Mouse (Mus musculus) stomach, postnatal 0 days (tissue): ENCODE data around the gene Slc4a11. TPM values are rescaled to one million over a fixed set of nuclear protein-coding genes. Genes with fewer than 3 reads are reported as not detected.
A peak's percentile ranks its signal among the peaks of the same experiment; 100 is the strongest.

Experiments used
- ATAC-seq: fragments of 200-750 bp; cut with Nextera tagmentation; 2 replicates; pipeline ENCODE4 v1.8.0; 2017; ENCODE audit not compliant: low FRiP score, low TSS enrichment
- DNase-seq: peaks from one replicate; pipeline ENCODE4 v3.0.0-alpha.2; 2016; ENCODE audit warnings: low spot score
- H3K27ac ChIP-seq: fragments of 300-500 bp; sonication (generic); replicated peaks from 2 replicates; pipeline ENCODE4 v1.5.1; 2014; ENCODE audit warnings: mild to moderate bottlenecking, control low read depth
- H3K27me3 ChIP-seq: fragments of 300-500 bp; sonication (generic); 2 replicates; pipeline ENCODE4 v1.6.1; 2014; ENCODE audit warnings: low read length; ENCODE audit not compliant: control insufficient read depth, insufficient read depth
- H3K36me3 ChIP-seq: fragments of 300-500 bp; sonication (generic); 2 replicates; pipeline ENCODE4 v1.6.1; 2014; ENCODE audit warnings: low read length, mixed read lengths; ENCODE audit not compliant: control insufficient read depth, insufficient read depth
- H3K4me1 ChIP-seq: fragments of 300-500 bp; sonication (generic); replicated peaks from 2 replicates; pipeline ENCODE4 v1.6.1; 2014; ENCODE audit warnings: antibody characterized with exemption; ENCODE audit not compliant: control insufficient read depth, insufficient read depth
- H3K4me2 ChIP-seq: fragments of 300-500 bp; sonication (generic); replicated peaks from 2 replicates; pipeline ENCODE4 v1.6.1; 2014; ENCODE audit warnings: low read depth, mild to moderate bottlenecking, control low read depth, moderate library complexity
- H3K4me3 ChIP-seq: fragments of 300-500 bp; sonication (generic); 2 replicates; pipeline ENCODE4 v1.5.1; 2014; ENCODE audit warnings: low read depth, low read length, control low read depth
- H3K9ac ChIP-seq: fragments of 300-500 bp; sonication (generic); 2 replicates; pipeline ENCODE4 v1.6.1; 2014; ENCODE audit warnings: mild to moderate bottlenecking, low read length, control low read depth, mixed read lengths
- H3K9me3 ChIP-seq: fragments of 300-500 bp; sonication (generic); 2 replicates; pipeline ENCODE4 v1.6.1; 2016; ENCODE audit warnings: low read length; ENCODE audit not compliant: control insufficient read depth
- CTCF ChIP-seq: IDR thresholded peaks from 2 replicates; pipeline ENCODE4 v1.5.1; 2016; ENCODE audit warnings: antibody characterized with exemption, low read depth, mild to moderate bottlenecking, moderate library complexity
- EP300 ChIP-seq: optimal IDR thresholded peaks from 2 replicates; pipeline ENCODE3; 2016; ENCODE audit warnings: antibody characterized with exemption
- WGBS: fragments of 180-500 bp; shearing (Covaris S2); extraction: QIAGEN DNeasy Blood & Tissue Kit; methylation state at CpG from one replicate; pipeline ENCODE4 v1.1.7; 2014; 5-methylcytosine and 5-hydroxymethylcytosine counted together
- polyA plus RNA-seq: library from polyadenylated mRNA; unstranded; fragments of >200 nt; fragmentation: Nextera tagmentation; extraction: Ambion mirVana; gene quantifications from 2 replicates; pipeline ENCODE4 v1.2.1, GENCODE M21; 2015

Gene Slc4a11
- 0.27 and 0.29 TPM in 2 replicates for polyA plus RNA-seq

- no peak within 1 kb of the TSS for H3K27ac ChIP-seq
- 0 out of 2 replicates have a peak, but pooled peaks cover 2% of the 10 kb centered on the region for H3K4me1 ChIP-seq
- peak; percentile 57 for ATAC-seq
- no peaks in the 10 kb centered on the region for H3K27me3 ChIP-seq
- H3K9ac ChIP-seq: peak within 1 kb of the TSS; percentile 55
- peak; percentile 66 for DNase-seq
- H3K36me3 ChIP-seq: no peaks in the 10 kb centered on the region
- peak within 1 kb of the TSS; percentile 100 for H3K4me2 ChIP-seq
- no peak for TF ChIP-seq CTCF
- TF ChIP-seq EP300: no peak
- no peaks in the 10 kb centered on the region for H3K9me3 ChIP-seq
- H3K4me3 ChIP-seq: peak within 1 kb of the TSS; percentile 55
- WGBS: under 1% methylated on average over 60 of the region's 65 CpGs
These were observed at the start of gene Slc4a11 for GRCm38 (mm10) chr2:130697153-130697810. Gene Slc4a11, minus strand, starts transcription at chr2:130697519.

- DNase-seq (no peak), ATAC-seq (no peak)
- Histone ChIP-seq H3K27ac (no peak overlapping the region), H3K9ac (no peak overlapping the region), H3K4me3 (no peak overlapping the region), H3K4me2 (no peak overlapping the region), H3K4me1 (no peaks in the 10 kb centered on the region), H3K9me3 (no peaks in the 10 kb centered on the region), H3K27me3 (no peaks in the 10 kb centered on the region), H3K36me3 (peaks cover 26% of the 10 kb centered on the region)
- TF ChIP-seq CTCF (no peak), EP300 (no peak)
- WGBS: 92% methylated on average over 1 of the region's 1 CpGs
These were observed 46.3 kb upstream of the Slc4a11 start for GRCm38 (mm10) chr2:130743576-130743975.

GRCm38 (mm10) chr2:130740096-130740495, 42.8 kb upstream of the Slc4a11 start:
- Histone ChIP-seq H3K4me1 (no peaks in the 10 kb centered on the region), H3K27me3 (no peaks in the 10 kb centered on the region), H3K4me2 (no peak overlapping the region), H3K27ac (no peak overlapping the region), H3K36me3 (peaks cover 26% of the 10 kb centered on the region), H3K9me3 (no peaks in the 10 kb centered on the region), H3K4me3 (no peak overlapping the region), H3K9ac (no peak overlapping the region)
- ATAC-seq (no peak), DNase-seq (no peak)
- TF ChIP-seq EP300 (no peak), CTCF (no peak)
- WGBS: 67% methylated on average over 4 of the region's 4 CpGs

GRCm38 (mm10) chr2:130738019-130738418, 40.7 kb upstream of the Slc4a11 start:
- no peak for TF ChIP-seq CTCF
- TF ChIP-seq EP300: no peak
- WGBS: 88% methylated on average over 6 of the region's 6 CpGs

GRCm38 (mm10) chr2:130735281-130735680, 38.0 kb upstream of the Slc4a11 start:
- Histone ChIP-seq H3K4me1 (no peaks in the 10 kb centered on the region), H3K27ac (no peak overlapping the region), H3K4me2 (no peak overlapping the region), H3K36me3 (peaks cover 22% of the 10 kb centered on the region), H3K9ac (no peak overlapping the region), H3K4me3 (no peak overlapping the region), H3K9me3 (no peaks in the 10 kb centered on the region), H3K27me3 (no peaks in the 10 kb centered on the region)
- TF ChIP-seq EP300 (no peak), CTCF (no peak)
- DNase-seq (no peak), ATAC-seq (no peak)
- 77% methylated on average over 5 of the region's 5 CpGs for WGBS

More at GRCm38 (mm10) chr2:130738019-130738418, 40.7 kb upstream of the Slc4a11 start:
- no peaks in the 10 kb centered on the region for H3K27me3 ChIP-seq
- H3K4me2 ChIP-seq: no peak overlapping the region
- peaks cover 23% of the 10 kb centered on the region for H3K36me3 ChIP-seq
- H3K9me3 ChIP-seq: no peaks in the 10 kb centered on the region
- H3K4me3 ChIP-seq: no peak overlapping the region
- no peak for DNase-seq
- no peak overlapping the region for H3K27ac ChIP-seq
- H3K4me1 ChIP-seq: no peaks in the 10 kb centered on the region
- H3K9ac ChIP-seq: no peak overlapping the region
- no peak for ATAC-seq

GRCm38 (mm10) chr2:130733444-130733843, 36.1 kb upstream of the Slc4a11 start:
- DNase-seq (no peak), ATAC-seq (no peak)
- Histone ChIP-seq H3K4me1 (no peaks in the 10 kb centered on the region), H3K36me3 (peaks cover 30% of the 10 kb centered on the region), H3K27ac (no peak overlapping the region), H3K4me3 (no peak overlapping the region), H3K4me2 (no peak overlapping the region), H3K9ac (no peak overlapping the region), H3K9me3 (no peaks in the 10 kb centered on the region), H3K27me3 (no peaks in the 10 kb centered on the region)
- WGBS: 95% methylated on average over 2 of the region's 3 CpGs
- TF ChIP-seq EP300 (no peak), CTCF (no peak)
